Mouse (Mus musculus) CD8-positive naive resting alpha-beta T cell, adult 57 days (primary cell): Measurements from ENCODE around the gene Tas2r122. TPM values are rescaled to one million over a fixed set of nuclear protein-coding genes. Genes with fewer than 3 reads are reported as not detected.

Experiments
- total RNA-seq: library from RNA; stranded (reverse); gene quantifications from one replicate; pipeline ENCODE4 v1.2.4, GENCODE M21; 2023

The Tas2r122 gene
- not detected for total RNA-seq

DNA sequence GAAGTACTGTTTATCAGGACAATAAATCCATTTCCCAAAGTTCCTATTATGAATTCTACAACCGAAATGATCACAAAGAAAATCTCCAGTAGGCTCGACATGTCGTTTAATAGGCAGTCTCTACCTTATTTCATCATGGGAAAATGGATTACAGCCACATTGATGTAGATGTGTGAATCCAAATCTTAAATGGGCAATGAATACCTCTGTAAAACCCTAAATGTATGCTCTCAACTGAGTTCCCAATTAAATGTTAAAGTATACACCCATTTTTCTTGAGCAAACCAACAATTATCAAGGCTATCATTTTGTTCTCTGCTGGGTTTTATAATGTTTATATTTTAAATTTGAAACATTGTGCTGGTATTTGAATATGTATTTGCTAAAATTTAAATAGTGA lies at the start of gene Tas2r122:
Gene Tas2r122, minus strand, starts transcription at position 101 of the 400 bp plus-strand sequence.

DNA sequence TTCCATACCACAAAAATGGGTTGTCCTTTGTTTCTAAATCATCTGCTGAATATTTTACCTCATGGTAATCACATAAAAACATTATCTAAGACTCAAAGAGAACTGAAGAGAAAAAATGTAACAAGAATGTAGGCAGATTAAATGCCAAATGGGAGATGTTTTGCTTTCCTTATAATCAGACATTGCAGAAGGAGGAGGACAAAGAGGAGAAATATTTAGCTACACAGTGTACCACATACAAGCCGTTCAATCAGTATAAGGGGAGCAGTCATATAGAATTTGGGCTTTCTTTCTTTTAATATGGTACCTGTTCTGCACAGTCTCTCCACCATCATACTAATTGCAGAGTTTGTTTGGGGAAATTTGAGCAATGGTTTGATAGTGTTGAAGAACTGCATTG lies 42.7 kb upstream of the Tas2r122 start, which contains the start of gene Tas2r124:
Gene Tas2r124, plus strand, starts transcription at position 301 of the 400 bp plus-strand sequence.

DNA sequence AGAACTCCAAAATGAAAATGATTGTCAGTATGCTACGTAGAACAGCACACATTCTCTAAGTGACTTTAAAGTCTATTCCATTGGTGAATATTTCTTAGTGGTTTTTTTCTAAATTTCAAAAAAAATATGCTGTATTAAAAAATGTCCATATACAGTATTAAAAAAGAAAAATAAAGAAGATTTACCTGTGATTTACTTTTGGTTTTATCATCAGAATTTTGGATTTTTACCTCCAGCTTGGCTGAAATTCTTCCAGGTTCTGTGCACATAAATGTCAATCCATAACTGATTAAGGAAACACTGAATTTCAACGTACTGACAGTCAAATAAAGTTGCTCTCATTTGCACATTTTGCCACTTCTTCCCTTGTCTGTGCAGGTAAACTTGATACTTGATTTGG lies 26.2 kb upstream of the Tas2r122 start, which contains the start of gene Tas2r115:
Gene Tas2r115, minus strand, starts transcription at position 101 of the 400 bp plus-strand sequence.

DNA sequence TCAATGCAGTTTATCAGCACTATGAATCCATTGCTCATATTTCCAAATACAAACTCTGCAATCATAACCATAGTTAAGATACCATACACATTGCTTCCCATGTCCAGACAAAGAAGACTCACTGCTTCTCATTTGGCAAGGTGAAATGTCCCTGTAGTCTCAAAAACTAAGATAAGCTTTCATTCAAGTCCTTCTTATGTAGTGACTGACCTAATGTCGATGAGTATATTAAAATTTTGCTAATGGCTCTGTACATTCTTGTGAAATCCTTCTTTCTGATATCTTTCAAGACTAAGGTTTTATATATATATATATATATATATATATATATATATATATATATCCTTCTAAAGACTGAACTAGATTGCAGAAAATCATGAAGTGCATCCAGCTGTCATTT lies 10.8 kb downstream of the Tas2r122 start, which contains the start of gene Tas2r121:
Gene Tas2r121, minus strand, starts transcription at position 101 of the 400 bp plus-strand sequence.

Other genes with a start within 250 kb of the Tas2r122 start
- gene Prh1, start 142.1 kb downstream of the Tas2r122 start, total RNA-seq, result not detected
- gene Prp2, start 116.0 kb downstream of the Tas2r122 start, total RNA-seq, result not detected
- gene A630073D07Rik, start 60.4 kb downstream of the Tas2r122 start, total RNA-seq, result not detected
- not detected for gene Tas2r120, start 55.0 kb downstream of the Tas2r122 start, total RNA-seq
- not detected for gene Tas2r121, start 10.9 kb downstream of the Tas2r122 start, total RNA-seq
- gene Tas2r115, start 26.1 kb upstream of the Tas2r122 start, total RNA-seq, result not detected
- gene Tas2r124, start 42.8 kb upstream of the Tas2r122 start, total RNA-seq, result not detected
- gene Tas2r102, start 50.2 kb upstream of the Tas2r122 start, total RNA-seq, result not detected
- gene Tas2r136, start 66.2 kb upstream of the Tas2r122 start, total RNA-seq, result not detected
- not detected for gene Tas2r117, start 90.9 kb upstream of the Tas2r122 start, total RNA-seq
- gene Tas2r123, start 135.2 kb upstream of the Tas2r122 start, total RNA-seq, result not detected
- gene Tas2r116, start 143.5 kb upstream of the Tas2r122 start, total RNA-seq, result not detected
- not detected for gene Tas2r110, start 156.1 kb upstream of the Tas2r122 start, total RNA-seq
- gene Tas2r113, start 181.1 kb upstream of the Tas2r122 start, total RNA-seq, result not detected
- not detected for gene Tas2r125, start 197.7 kb upstream of the Tas2r122 start, total RNA-seq
- gene Tas2r129, start 239.2 kb upstream of the Tas2r122 start, total RNA-seq, result not detected
- not detected for gene Tas2r131, start 246.0 kb upstream of the Tas2r122 start, total RNA-seq